In the genomic region with DNA sequence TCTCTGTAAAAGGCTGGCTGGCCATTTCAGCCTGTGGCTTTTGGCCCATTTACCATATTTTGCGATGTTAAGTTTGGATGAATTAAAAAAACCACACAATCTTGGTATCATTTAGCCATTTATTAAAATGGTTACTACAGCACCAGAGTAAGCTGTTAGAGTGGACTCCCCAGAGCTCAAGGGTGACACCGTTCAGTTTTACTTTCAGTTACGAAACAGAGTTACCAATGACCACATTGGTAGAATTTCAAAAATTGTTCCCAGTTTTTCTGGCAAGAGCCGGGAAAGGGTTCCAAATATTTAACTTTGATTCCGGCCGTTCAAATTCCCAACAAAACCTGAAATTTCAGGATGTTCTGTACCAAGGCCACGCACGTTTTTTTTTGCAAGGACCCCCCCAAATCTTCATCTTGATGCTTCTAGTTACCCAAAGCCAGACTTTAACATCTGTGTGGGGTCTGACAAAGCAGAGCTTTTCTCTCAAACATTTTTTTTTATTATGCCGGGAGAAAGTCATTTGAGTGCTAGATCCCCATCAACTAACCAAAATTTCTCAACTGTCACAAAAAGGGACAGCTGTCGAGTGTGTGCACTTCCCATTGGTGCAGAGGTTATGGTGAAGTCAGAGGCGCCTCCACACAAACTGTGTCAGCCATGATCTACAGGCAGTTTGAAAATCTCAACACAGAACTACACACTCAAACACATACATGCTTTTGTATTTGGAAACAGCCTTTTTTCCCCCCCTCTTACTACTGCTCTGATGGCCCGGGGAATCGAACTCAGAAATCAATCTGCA, we compare ENCODE assay signal across 8 mouse cellular contexts. TPM values are rescaled to one million over a fixed set of nuclear protein-coding genes. Genes with fewer than 3 reads are reported as not detected.
A peak's percentile ranks its signal among the peaks of the same experiment; 100 is the strongest.
DNase-seq lines count a peak whose midpoint lies in the region; ATAC-seq and TF ChIP-seq lines count a peak whose summit lies in the region.

No protein-coding gene starts in this region.

- peak overlapping the region; percentile 60 for H3K4me2 ChIP-seq in lung, embryonic 16.5 days (ENCODE audit: low read depth, low read length)
- H3K4me2 ChIP-seq in neural tube, embryonic 14.5 days (ENCODE audit: low read depth, low read length): peak overlapping the region; percentile 60

- peak overlapping the region; percentile 99 for H3K9ac ChIP-seq in lung, embryonic 16.5 days (ENCODE audit: low read length)
- H3K9ac ChIP-seq in neural tube, embryonic 14.5 days (replicated peaks; ENCODE audit: low read depth, low read length): peak overlapping the region; percentile 25; the same call in 1 of the 2 replicates

- TF ChIP-seq POLR2A in embryonic fibroblast, embryonic 13.5 days (IDR thresholded peaks at IDR 0.05; ENCODE audit: low read depth, low read length): no peak; the same call in 1 of the 2 replicates

- peak overlapping the region; percentile 2; the same call in 1 of the 2 replicates for H3K27ac ChIP-seq in lung, embryonic 16.5 days (ENCODE audit: low read length)
- no peak overlapping the region; the same call in 1 of the 2 replicates for H3K27ac ChIP-seq in embryonic fibroblast, embryonic 13.5 days (ENCODE audit: insufficient read depth, low read length)
- no peak overlapping the region for H3K27ac ChIP-seq in limb, embryonic 10.5 days
- no peak overlapping the region for H3K27ac ChIP-seq in neural tube, embryonic 14.5 days (ENCODE audit: low read depth, low read length)

- ATAC-seq in lung, embryonic 16.5 days (ENCODE audit: low read depth): no peak
- ATAC-seq in neural tube, embryonic 14.5 days (ENCODE audit: low read depth): no peak

- intact Hi-C loops in left cerebral cortex, postnatal 25 days (cut with DNase I): loop anchor here (1.0 kb wide), 1 partner anchor 410 kb away; no protein-coding TSS in a partner anchor

- H3K9me3 ChIP-seq in lung, embryonic 16.5 days (ENCODE audit: control insufficient read depth, low read length): no peaks in the 10 kb centered on the region
- no peaks in the 10 kb centered on the region for H3K9me3 ChIP-seq in limb, embryonic 10.5 days (replicated peaks)
- H3K9me3 ChIP-seq in neural tube, embryonic 14.5 days (ENCODE audit: control insufficient read depth, low read length): no peaks in the 10 kb centered on the region

- no peak for DNase-seq in lung, adult 18-20 months
- DNase-seq in limb, embryonic 10.5 days (ENCODE audit: low spot score): no peak
- no peak for DNase-seq in urinary bladder, adult 18-20 months (ENCODE audit: low spot score in 2 of 2)
- no peak for DNase-seq in left cerebral cortex, postnatal 25 days (ENCODE audit: low spot score in 2 of 2)
- no peak for DNase-seq in embryo, embryonic 10 days (ENCODE audit: low spot score)

- H3K27me3 ChIP-seq in lung, embryonic 16.5 days (ENCODE audit: control insufficient read depth, insufficient read depth, low read depth, low read length): no peaks in the 10 kb centered on the region
- 0 out of 2 replicates have a peak, but pooled peaks cover under 1% of the 10 kb centered on the region for H3K27me3 ChIP-seq in limb, embryonic 10.5 days (ENCODE audit: low read depth, poor library complexity, severe bottlenecking)
- no peaks in the 10 kb centered on the region for H3K27me3 ChIP-seq in neural tube, embryonic 14.5 days (ENCODE audit: control insufficient read depth, insufficient read depth, low read length)

- 14% methylated on average over 13 of the region's 13 CpGs for WGBS in lung, embryonic 16.5 days
- WGBS in limb, embryonic 10.5 days: 83% methylated on average over 13 of the region's 13 CpGs
- WGBS in neural tube, embryonic 14.5 days: 73% methylated on average over 13 of the region's 13 CpGs

- peak overlapping the region; percentile 87 for H3K4me3 ChIP-seq in lung, embryonic 16.5 days (ENCODE audit: low read length)
- H3K4me3 ChIP-seq in embryonic fibroblast, embryonic 13.5 days (ENCODE audit: insufficient read depth, low read length): peak overlapping the region; percentile 99
- peak overlapping the region; percentile 74 for H3K4me3 ChIP-seq in limb, embryonic 10.5 days
- H3K4me3 ChIP-seq in neural tube, embryonic 14.5 days (ENCODE audit: low read depth, low read length): peak overlapping the region; percentile 89

- H3K36me3 ChIP-seq in lung, embryonic 16.5 days (ENCODE audit: control insufficient read depth, insufficient read depth, low read length): peaks cover 38% of the 10 kb centered on the region
- peaks cover 70% of the 10 kb centered on the region for H3K36me3 ChIP-seq in limb, embryonic 10.5 days
- peaks cover 47% of the 10 kb centered on the region for H3K36me3 ChIP-seq in neural tube, embryonic 14.5 days (ENCODE audit: control insufficient read depth, insufficient read depth, low read length)

- peaks cover 31% of the 10 kb centered on the region for H3K4me1 ChIP-seq in lung, embryonic 16.5 days (replicated peaks; ENCODE audit: control insufficient read depth, insufficient read depth, low read length)
- H3K4me1 ChIP-seq in embryonic fibroblast, embryonic 13.5 days (ENCODE audit: control insufficient read depth, insufficient read depth, low read length): 0 out of 2 replicates have a peak, but pooled peaks cover 7% of the 10 kb centered on the region
- peaks cover 29% of the 10 kb centered on the region for H3K4me1 ChIP-seq in limb, embryonic 10.5 days
- H3K4me1 ChIP-seq in neural tube, embryonic 14.5 days (ENCODE audit: control insufficient read depth, insufficient read depth, low read length): peaks cover 38% of the 10 kb centered on the region

- TF ChIP-seq CTCF in embryonic fibroblast, embryonic 13.5 days (IDR thresholded peaks at IDR 0.05; ENCODE audit: borderline replicate concordance, insufficient read depth, low read length): no peak

RNA-seq across cellular contexts. Expression of a gene that starts 2.8 kb away (rescaled TPM):
- 143 and 155 TPM in 2 replicates for polyA plus RNA-seq in lung, embryonic 16.5 days (2015; fragmentation: Nextera tagmentation; extraction: Ambion mirVana)
- polyA plus RNA-seq in embryonic fibroblast, embryonic 13.5 days (2011; ENCODE audit: insufficient read length, low read depth, missing spikeins): 176 and 197 TPM in 2 replicates
- polyA plus RNA-seq in limb, embryonic 10.5 days (2016; fragmentation: Nextera tagmentation; extraction: Ambion mirVana): 173 and 198 TPM in 2 replicates
- 126 and 151 TPM in 2 replicates for polyA plus RNA-seq in neural tube, embryonic 14.5 days (2014; fragmentation: Nextera tagmentation; extraction: Ambion mirVana)
- total RNA-seq in left cerebral cortex, postnatal 25 days (2021): 10 to 100 TPM; 81.3 to 86.1 TPM

RNA-seq across cellular contexts. Expression of a gene that starts 54.0 kb away (rescaled TPM):
- 47.5 and 48.8 TPM in 2 replicates for polyA plus RNA-seq in lung, embryonic 16.5 days (2015; fragmentation: Nextera tagmentation; extraction: Ambion mirVana)
- polyA plus RNA-seq in embryonic fibroblast, embryonic 13.5 days (2011; ENCODE audit: insufficient read length, low read depth, missing spikeins): 63.2 and 74.6 TPM in 2 replicates
- polyA plus RNA-seq in limb, embryonic 10.5 days (2016; fragmentation: Nextera tagmentation; extraction: Ambion mirVana): 141 and 149 TPM in 2 replicates
- polyA plus RNA-seq in neural tube, embryonic 14.5 days (2014; fragmentation: Nextera tagmentation; extraction: Ambion mirVana): 173 and 175 TPM in 2 replicates
- total RNA-seq in left cerebral cortex, postnatal 25 days (2021): 100 to 1,000 TPM in 1 of 2 experiments, 10 to 100 TPM in 1; 98.2 to 103 TPM
